Mouse (Mus musculus) liver, embryonic 15.5 days (tissue): ENCODE data around the gene Steap3. TPM values are rescaled to one million over a fixed set of nuclear protein-coding genes. Genes with fewer than 3 reads are reported as not detected.

ENCODE experiments used
- ATAC-seq: fragments of 200-750 bp; cut with Nextera tagmentation; 2 replicates; pipeline ENCODE4 v1.8.0; 2017; ENCODE audit warnings: moderate number of reproducible peaks, mild to moderate bottlenecking, moderate library complexity; ENCODE audit not compliant: insufficient read depth
- H3K27ac ChIP-seq: fragments of 300-500 bp; sonication (generic); replicated peaks from 2 replicates; pipeline ENCODE4 v1.5.1; 2015; ENCODE audit warnings: mild to moderate bottlenecking, inconsistent platforms
- H3K27me3 ChIP-seq: fragments of 300-500 bp; sonication (generic); 2 replicates; pipeline ENCODE4 v1.6.1; 2015; ENCODE audit warnings: mild to moderate bottlenecking, inconsistent platforms
- H3K36me3 ChIP-seq: fragments of 300-500 bp; sonication (generic); replicated peaks from 2 replicates; pipeline ENCODE4 v1.6.1; 2015; ENCODE audit warnings: moderate library complexity, mild to moderate bottlenecking, inconsistent platforms
- H3K4me1 ChIP-seq: fragments of 300-500 bp; sonication (generic); replicated peaks from 2 replicates; pipeline ENCODE4 v1.6.1; 2015; ENCODE audit warnings: inconsistent platforms
- H3K4me2 ChIP-seq: fragments of 300-500 bp; sonication (generic); 2 replicates; pipeline ENCODE4 v1.6.1; 2015; ENCODE audit warnings: moderate library complexity, mild to moderate bottlenecking, inconsistent platforms
- H3K4me3 ChIP-seq: fragments of 300-500 bp; sonication (generic); replicated peaks from 2 replicates; pipeline ENCODE4 v1.5.1; 2015; ENCODE audit warnings: mild to moderate bottlenecking, inconsistent platforms
- H3K9ac ChIP-seq: fragments of 300-500 bp; sonication (generic); 2 replicates; pipeline ENCODE4 v1.6.1; 2015; ENCODE audit warnings: moderate library complexity, mild to moderate bottlenecking, inconsistent platforms
- H3K9me3 ChIP-seq: fragments of 300-500 bp; sonication (generic); replicated peaks from 2 replicates; pipeline ENCODE4 v1.6.1; 2016; ENCODE audit warnings: inconsistent platforms
- WGBS: fragments of 180-500 bp; shearing (Covaris S2); methylation state at CpG from one replicate; pipeline ENCODE4 v1.1.7; 2015; ENCODE audit warnings: mixed read lengths; ENCODE audit not compliant: insufficient replicate concordance; 5-methylcytosine and 5-hydroxymethylcytosine counted together
- polyA plus RNA-seq: library from polyadenylated mRNA; unstranded; fragments of >200 nt; fragmentation: Nextera tagmentation; extraction: Ambion mirVana; gene quantifications from 2 replicates; pipeline ENCODE4 v1.2.1, GENCODE M21; 2015

Gene Steap3
- polyA plus RNA-seq, 1 experiment from 2014 or later = 43.4 TPM

DNA sequence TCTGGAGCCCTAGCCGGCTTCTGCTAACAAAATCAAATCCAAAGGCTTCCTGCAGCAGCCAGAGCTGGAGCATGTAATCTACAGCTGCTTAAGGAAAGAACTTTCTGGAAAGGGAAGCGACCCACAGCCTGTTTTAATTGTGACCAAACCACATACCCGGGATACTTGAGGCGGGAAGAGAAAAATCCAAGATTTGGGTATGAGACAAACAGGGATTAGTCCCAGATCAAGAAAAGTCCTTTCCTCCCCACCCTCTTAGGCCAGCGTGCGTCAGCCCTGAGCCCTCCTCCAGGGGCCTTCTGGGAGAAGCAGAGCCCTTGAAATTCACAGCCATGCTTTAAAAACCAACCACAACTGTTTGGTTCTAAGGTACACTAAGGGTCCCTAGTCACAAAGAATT is 40.3 kb downstream of the Steap3 start:
- 72% methylated on average over 6 of the region's 6 CpGs for WGBS
- ATAC-seq = no peak
- H3K4me2 ChIP-seq = peak overlapping the region; percentile 38; the same call in 1 of the 2 replicates
- no peaks in the 10 kb centered on the region for H3K9me3 ChIP-seq
- no peak overlapping the region for H3K9ac ChIP-seq
- H3K27me3 ChIP-seq = no peaks in the 10 kb centered on the region
- H3K4me3 ChIP-seq = no peak overlapping the region
- H3K4me1 ChIP-seq = peaks cover 28% of the 10 kb centered on the region
- H3K27ac ChIP-seq = peak overlapping the region; percentile 60; the same call in 1 of the 2 replicates
- H3K36me3 ChIP-seq = peaks cover 88% of the 10 kb centered on the region

DNA sequence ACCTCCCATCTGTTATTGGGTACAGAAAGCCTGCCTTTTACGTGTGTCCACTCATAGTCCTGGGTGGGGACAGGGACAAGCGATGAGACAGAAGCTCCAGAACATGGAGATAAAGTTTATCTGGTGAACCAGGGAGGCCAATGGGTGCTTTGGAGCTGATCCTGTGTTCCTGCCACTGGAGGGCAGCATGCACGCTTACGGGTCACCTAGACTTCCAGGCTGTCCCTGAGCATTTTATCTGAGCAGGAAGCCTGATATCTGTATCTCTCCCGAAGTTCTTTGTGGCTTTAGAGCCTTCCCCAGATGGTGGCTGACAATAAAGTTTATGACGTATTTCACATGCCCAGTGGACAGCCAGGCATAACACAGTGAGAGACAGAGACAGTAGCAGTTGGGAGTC is 41.2 kb downstream of the Steap3 start:
- no peak overlapping the region for H3K9ac ChIP-seq
- no peaks in the 10 kb centered on the region for H3K27me3 ChIP-seq
- 12% methylated on average over 6 of the region's 6 CpGs for WGBS
- peaks cover 88% of the 10 kb centered on the region for H3K36me3 ChIP-seq
- peak; percentile 93 for ATAC-seq
- peaks cover 28% of the 10 kb centered on the region for H3K4me1 ChIP-seq
- no peak overlapping the region for H3K4me3 ChIP-seq
- peak overlapping the region; percentile 68 for H3K27ac ChIP-seq
- H3K9me3 ChIP-seq = no peaks in the 10 kb centered on the region
- H3K4me2 ChIP-seq = peak overlapping the region; percentile 38

DNA sequence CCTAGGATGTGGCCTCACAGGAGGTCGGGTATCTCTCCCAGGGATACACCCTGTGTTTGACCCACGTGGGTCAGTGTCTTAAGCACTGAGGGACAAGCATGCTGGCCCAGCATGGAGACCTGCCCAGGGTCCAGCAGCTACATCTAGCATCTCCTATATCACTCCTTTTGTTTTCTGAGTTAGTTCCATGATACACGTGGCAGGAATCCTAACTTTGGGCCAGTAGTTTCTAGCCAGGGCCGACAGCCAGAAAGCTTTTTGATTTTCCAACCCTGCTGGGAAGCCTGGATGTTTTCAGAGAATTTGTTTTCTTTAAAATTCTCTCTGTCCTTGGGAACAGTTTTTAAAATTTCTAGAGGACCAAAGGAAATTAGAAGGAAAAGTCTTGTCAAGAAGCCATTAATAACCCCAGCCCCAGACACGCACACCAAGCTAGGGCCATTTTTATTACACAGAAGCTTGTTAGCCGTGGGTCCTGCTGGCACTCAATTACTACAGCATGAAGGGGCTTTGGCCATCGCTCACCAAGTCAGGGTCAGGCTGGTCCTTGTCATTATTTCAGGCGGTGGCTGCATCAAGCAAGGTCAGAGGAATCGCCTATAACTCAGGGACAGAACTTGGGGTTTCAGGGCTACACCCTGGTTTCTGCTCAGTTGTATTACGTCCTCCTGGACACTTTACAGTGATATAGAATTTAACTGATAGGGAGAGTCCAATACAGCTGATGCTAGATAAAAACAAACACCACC is 42.6 kb downstream of the Steap3 start:
- H3K4me2 ChIP-seq = no peak overlapping the region
- WGBS = 81% methylated on average over 10 of the region's 10 CpGs
- H3K4me1 ChIP-seq = peaks cover 28% of the 10 kb centered on the region
- no peaks in the 10 kb centered on the region for H3K27me3 ChIP-seq
- H3K9ac ChIP-seq = no peak overlapping the region
- H3K4me3 ChIP-seq = no peak overlapping the region
- H3K9me3 ChIP-seq = no peaks in the 10 kb centered on the region
- H3K36me3 ChIP-seq = peaks cover 88% of the 10 kb centered on the region
- no peak for ATAC-seq
- no peak overlapping the region; the same call in 1 of the 2 replicates for H3K27ac ChIP-seq

DNA sequence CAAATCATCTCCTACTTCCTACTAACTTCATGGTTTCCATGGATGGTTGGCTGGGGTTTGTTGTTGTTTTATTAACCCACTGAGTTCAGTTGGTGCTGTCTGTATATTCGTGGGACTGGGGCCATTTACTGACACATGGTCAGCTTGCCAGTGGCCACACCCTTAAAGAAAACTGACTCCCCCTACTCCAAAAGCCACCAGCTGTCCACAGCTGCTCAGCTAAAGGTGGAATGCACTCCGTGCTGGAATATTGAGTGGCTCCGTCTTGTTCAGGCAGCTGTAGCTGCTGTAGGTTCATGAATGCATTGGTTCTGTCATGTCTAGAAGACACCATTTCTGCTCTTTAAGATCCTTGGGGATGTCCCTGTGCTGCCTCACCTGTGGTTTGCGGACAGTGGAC is 48.9 kb downstream of the Steap3 start:
- 74% methylated on average over 4 of the region's 4 CpGs for WGBS
- peaks cover 38% of the 10 kb centered on the region for H3K36me3 ChIP-seq
- no peaks in the 10 kb centered on the region for H3K9me3 ChIP-seq
- no peak overlapping the region for H3K27ac ChIP-seq
- no peak overlapping the region for H3K9ac ChIP-seq
- no peak for ATAC-seq
- no peaks in the 10 kb centered on the region for H3K4me1 ChIP-seq
- H3K4me3 ChIP-seq = no peak overlapping the region
- H3K27me3 ChIP-seq = no peaks in the 10 kb centered on the region
- H3K4me2 ChIP-seq = no peak overlapping the region

DNA sequence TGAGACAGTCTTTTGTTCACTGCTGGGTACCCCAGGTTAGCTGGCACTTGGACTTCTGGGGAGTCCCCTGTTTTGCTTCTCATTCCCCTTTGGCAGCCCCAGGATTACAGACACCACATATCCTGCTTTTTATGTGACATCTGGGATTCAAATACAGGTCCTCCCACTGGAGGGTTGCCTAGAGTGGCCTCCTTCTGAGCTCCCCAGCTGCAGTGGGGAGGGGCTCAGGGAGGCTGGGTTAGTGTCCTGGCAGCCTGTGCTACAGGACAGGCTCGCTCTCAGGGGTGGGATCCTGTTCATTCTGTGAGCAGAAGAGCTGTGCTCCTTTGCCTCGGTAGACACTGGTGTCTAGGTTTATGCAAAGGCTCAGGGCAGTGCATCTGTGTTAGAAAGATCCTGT is 51.2 kb downstream of the Steap3 start:
- Histone ChIP-seq H3K4me3 (no peak overlapping the region), H3K9me3 (no peaks in the 10 kb centered on the region), H3K4me1 (no peaks in the 10 kb centered on the region), H3K36me3 (peaks cover 17% of the 10 kb centered on the region; the same call in 1 of the 2 replicates), H3K9ac (no peak overlapping the region), H3K27ac (no peak overlapping the region), H3K27me3 (no peaks in the 10 kb centered on the region), H3K4me2 (no peak overlapping the region)
- 56% methylated on average over 2 of the region's 2 CpGs for WGBS
- ATAC-seq = no peak

DNA sequence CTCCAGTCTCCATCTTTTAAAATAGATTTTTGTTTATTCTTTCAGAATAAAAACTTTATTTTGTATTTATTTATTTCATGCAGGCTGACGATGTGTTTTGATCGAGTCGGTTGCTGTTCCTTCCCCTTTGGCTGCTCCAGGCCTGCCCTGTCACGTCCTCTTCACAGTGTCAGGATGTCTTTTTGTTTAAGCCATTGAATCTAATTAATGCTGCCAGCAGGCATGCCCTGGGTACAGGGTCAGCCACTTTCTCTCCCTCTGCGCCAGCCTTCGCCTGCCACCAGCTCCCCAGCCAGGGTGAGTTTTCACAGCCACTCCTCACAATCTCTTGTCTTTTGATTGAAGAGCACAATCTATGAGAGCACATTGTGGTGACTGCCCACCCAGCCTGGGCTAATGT is 51.7 kb downstream of the Steap3 start:
- no peaks in the 10 kb centered on the region for H3K4me1 ChIP-seq
- H3K36me3 ChIP-seq = peaks cover 13% of the 10 kb centered on the region; the same call in 1 of the 2 replicates
- H3K27me3 ChIP-seq = no peaks in the 10 kb centered on the region
- H3K27ac ChIP-seq = no peak overlapping the region
- 68% methylated on average over 6 of the region's 6 CpGs for WGBS
- H3K9ac ChIP-seq = no peak overlapping the region
- H3K4me3 ChIP-seq = no peak overlapping the region
- ATAC-seq = no peak
- no peaks in the 10 kb centered on the region for H3K9me3 ChIP-seq
- H3K4me2 ChIP-seq = no peak overlapping the region

DNA sequence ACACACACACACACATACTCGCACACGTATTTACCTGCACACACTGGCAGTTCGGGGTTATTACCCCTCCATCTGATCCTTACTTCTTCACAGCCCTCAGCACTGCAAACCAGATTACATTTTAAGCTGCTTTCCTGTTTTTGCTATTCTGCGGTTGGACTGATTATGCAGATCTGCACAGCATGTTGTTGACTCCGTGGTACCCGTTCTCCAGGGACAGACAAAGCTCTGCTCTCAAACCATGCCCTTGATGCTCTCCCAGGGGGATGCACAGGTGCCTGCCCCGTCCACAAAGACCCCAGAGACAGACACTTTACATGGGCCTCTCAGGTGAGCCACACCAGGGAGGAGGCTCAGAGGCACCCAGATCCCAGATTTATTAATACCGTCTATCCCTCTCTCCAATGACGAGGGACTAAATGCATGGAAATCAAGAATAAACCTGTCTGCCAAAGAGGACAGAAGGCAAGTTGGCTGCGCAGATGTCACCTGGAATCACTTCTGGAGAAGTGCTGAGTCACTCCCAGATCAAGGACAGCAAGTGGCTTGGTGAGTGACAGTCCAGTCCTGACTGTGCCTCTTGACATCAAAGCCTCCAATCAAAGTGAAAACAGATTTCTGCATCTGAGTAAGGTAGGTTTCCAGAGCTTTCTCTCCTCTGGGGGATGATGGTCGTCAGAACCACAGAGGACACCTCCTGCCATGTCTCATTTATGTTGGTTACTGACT is 63.8 kb downstream of the Steap3 start:
- no peaks in the 10 kb centered on the region for H3K27me3 ChIP-seq
- no peaks in the 10 kb centered on the region for H3K36me3 ChIP-seq
- no peaks in the 10 kb centered on the region for H3K9me3 ChIP-seq
- no peak overlapping the region for H3K4me2 ChIP-seq
- 64% methylated on average over 11 of the region's 11 CpGs for WGBS
- no peaks in the 10 kb centered on the region for H3K4me1 ChIP-seq
- H3K4me3 ChIP-seq = no peak overlapping the region
- no peak overlapping the region for H3K27ac ChIP-seq
- no peak for ATAC-seq
- H3K9ac ChIP-seq = no peak overlapping the region

DNA sequence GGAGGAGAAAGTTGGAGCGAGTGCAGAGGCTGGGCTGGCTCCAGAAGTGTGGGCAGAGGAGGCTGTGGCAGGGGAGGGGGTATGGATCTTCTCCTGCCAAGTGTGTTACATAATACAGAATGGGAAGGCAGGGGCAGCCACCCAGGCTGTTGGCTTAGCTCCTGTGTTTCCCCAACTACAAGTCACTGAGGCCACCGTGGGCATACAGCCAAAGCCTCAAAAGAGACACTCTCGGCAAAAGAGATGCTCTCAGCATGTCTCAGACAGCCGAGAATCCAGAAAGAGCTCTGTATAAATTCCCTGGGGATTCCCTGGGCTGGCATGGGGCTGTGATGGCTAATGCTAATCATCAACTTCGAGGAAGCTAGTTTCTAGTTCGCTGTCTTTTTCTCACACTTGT is 64.9 kb downstream of the Steap3 start:
- H3K27me3 ChIP-seq = no peaks in the 10 kb centered on the region
- H3K9ac ChIP-seq = no peak overlapping the region
- H3K9me3 ChIP-seq = no peaks in the 10 kb centered on the region
- no peaks in the 10 kb centered on the region for H3K36me3 ChIP-seq
- no peak overlapping the region for H3K4me3 ChIP-seq
- H3K4me2 ChIP-seq = no peak overlapping the region
- H3K4me1 ChIP-seq = no peaks in the 10 kb centered on the region
- H3K27ac ChIP-seq = no peak overlapping the region
- WGBS = 61% methylated on average over 6 of the region's 6 CpGs
- ATAC-seq = no peak

DNA sequence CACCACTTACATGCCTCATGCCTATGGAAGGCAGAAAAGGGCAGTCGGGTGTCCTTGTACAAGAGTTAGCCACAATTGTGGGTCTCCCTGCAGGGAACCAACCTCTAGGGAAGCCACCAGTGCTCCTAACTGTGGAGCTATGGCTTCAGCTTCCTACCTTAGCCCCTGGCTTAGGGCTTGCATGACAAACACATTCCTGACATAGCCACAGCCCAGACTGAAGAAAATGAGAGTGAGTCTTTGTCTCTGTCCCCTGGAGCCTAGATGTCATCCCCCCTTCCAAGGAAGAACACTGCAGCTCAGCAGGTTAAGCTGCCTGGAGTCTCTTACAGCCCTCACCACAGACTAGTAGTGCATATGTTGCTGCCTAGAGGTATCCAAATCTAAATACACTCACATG is 67.7 kb downstream of the Steap3 start:
- Histone ChIP-seq H3K27me3 (no peaks in the 10 kb centered on the region), H3K36me3 (no peaks in the 10 kb centered on the region), H3K9me3 (no peaks in the 10 kb centered on the region), H3K27ac (no peak overlapping the region), H3K4me1 (no peaks in the 10 kb centered on the region), H3K4me2 (no peak overlapping the region), H3K9ac (no peak overlapping the region), H3K4me3 (no peak overlapping the region)
- no peak for ATAC-seq
- 41% methylated on average over 1 of the region's 1 CpGs for WGBS

DNA sequence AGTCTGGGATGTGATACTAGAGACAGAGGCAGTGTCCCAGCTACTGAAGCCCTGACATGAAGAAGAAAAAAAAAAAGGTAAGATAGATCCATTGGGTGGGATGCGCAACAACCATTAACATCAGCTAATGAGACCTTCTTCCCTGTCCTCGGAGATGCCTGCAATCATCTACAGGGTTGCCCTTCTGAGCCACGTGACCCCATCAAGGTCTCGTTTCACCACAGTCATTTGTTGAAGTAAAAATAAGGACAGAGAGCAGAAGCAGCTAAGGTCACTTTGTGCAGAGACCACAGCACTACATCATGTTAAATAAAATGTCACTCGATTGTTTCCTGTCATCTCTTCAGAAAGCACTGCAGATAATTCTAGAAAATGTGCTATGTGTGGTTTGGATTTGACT is 68.7 kb downstream of the Steap3 start:
- H3K27me3 ChIP-seq = no peaks in the 10 kb centered on the region
- 47% methylated on average over 5 of the region's 5 CpGs for WGBS
- H3K27ac ChIP-seq = no peak overlapping the region
- no peak overlapping the region for H3K9ac ChIP-seq
- no peak overlapping the region for H3K4me3 ChIP-seq
- no peaks in the 10 kb centered on the region for H3K4me1 ChIP-seq
- H3K4me2 ChIP-seq = no peak overlapping the region
- no peaks in the 10 kb centered on the region for H3K36me3 ChIP-seq
- no peak for ATAC-seq
- H3K9me3 ChIP-seq = no peaks in the 10 kb centered on the region

DNA sequence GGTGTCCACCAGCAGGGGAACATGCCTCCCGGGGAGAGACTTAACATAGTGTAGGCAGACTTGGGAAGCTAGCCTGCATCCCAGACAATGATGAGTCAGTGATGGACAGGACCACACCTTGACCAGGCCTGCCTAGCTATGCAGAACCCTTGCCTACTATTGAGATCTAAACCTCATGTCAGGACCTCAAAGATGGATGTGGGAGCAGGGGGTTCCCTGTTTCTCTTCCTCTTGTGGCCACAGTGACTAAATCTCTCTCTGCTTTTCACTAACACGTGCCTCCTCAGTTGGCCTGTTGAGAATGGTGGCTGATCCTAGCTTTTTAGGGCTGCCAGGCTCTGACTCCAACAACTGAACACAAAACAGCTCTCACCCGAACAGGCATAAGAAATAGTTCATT is 70.0 kb downstream of the Steap3 start:
- WGBS = 44% methylated on average over 3 of the region's 3 CpGs
- H3K36me3 ChIP-seq = no peaks in the 10 kb centered on the region
- H3K4me1 ChIP-seq = no peaks in the 10 kb centered on the region
- H3K27ac ChIP-seq = no peak overlapping the region
- H3K4me2 ChIP-seq = no peak overlapping the region
- H3K4me3 ChIP-seq = no peak overlapping the region
- H3K27me3 ChIP-seq = no peaks in the 10 kb centered on the region
- no peaks in the 10 kb centered on the region for H3K9me3 ChIP-seq
- H3K9ac ChIP-seq = no peak overlapping the region
- ATAC-seq = no peak
